ENCODE assay signal across 19 mouse cellular contexts in genomic region chr6:28823802-28824201, GRCm38 (mm10). TPM values are rescaled to one million over a fixed set of nuclear protein-coding genes. Genes with fewer than 3 reads are reported as not detected.
DNase-seq lines count a peak whose midpoint lies in the region; ATAC-seq and TF ChIP-seq lines count a peak whose summit lies in the region.
"Had no signal": no experiment of that assay in that cellular context is flagged by ENCODE, and none has a peak within 500 bp of the region (broad histone marks: within the 10 kb centered on the region; RNA-seq: fewer than 3 reads in every experiment).

No protein-coding gene starts in this region.

- no peak overlapping the region for H3K4me2 ChIP-seq in hindbrain, embryonic 16.5 days (ENCODE audit: low read length)
- no peak overlapping the region for H3K4me2 ChIP-seq in forebrain, embryonic 16.5 days (ENCODE audit: low read length)
- H3K4me2 ChIP-seq: embryonic facial prominence, embryonic 12.5 days; limb, embryonic 15.5 days had no signal

- no peak for TF ChIP-seq CTCF in lung, adult 2 months (IDR thresholded peaks at IDR 0.05; ENCODE audit: insufficient read depth, low read length)

- H3K9me3 ChIP-seq in hindbrain, embryonic 16.5 days (ENCODE audit: control insufficient read depth, low read length) = no peaks in the 10 kb centered on the region
- no peaks in the 10 kb centered on the region for H3K9me3 ChIP-seq in forebrain, embryonic 16.5 days (ENCODE audit: control insufficient read depth, low read length)
- H3K9me3 ChIP-seq: embryonic facial prominence, embryonic 12.5 days; limb, embryonic 15.5 days had no signal

- no peaks in the 10 kb centered on the region for H3K27me3 ChIP-seq in hindbrain, embryonic 16.5 days (replicated peaks; ENCODE audit: control insufficient read depth, insufficient read depth, low read length)
- H3K27me3 ChIP-seq in forebrain, embryonic 16.5 days (replicated peaks; ENCODE audit: control insufficient read depth, insufficient read depth, low read length) = no peaks in the 10 kb centered on the region
- H3K27me3 ChIP-seq: embryonic facial prominence, embryonic 12.5 days; limb, embryonic 15.5 days had no signal

- no peak overlapping the region for H3K27ac ChIP-seq in hindbrain, embryonic 16.5 days (ENCODE audit: low read depth, low read length)
- H3K27ac ChIP-seq in forebrain, embryonic 16.5 days (ENCODE audit: low read length) = no peak overlapping the region
- H3K27ac ChIP-seq: embryonic facial prominence, embryonic 12.5 days; limb, embryonic 15.5 days; macrophage had no signal

- H3K9ac ChIP-seq in hindbrain, embryonic 16.5 days (ENCODE audit: low read depth, low read length) = no peak overlapping the region
- H3K9ac ChIP-seq in forebrain, embryonic 16.5 days (replicated peaks; ENCODE audit: low read depth, low read length) = no peak overlapping the region
- H3K9ac ChIP-seq: embryonic facial prominence, embryonic 12.5 days; limb, embryonic 15.5 days had no signal

- no peak overlapping the region for H3K4me3 ChIP-seq in lung, adult 2 months (replicated peaks; ENCODE audit: extremely low read depth, low read depth, low read length)
- no peak overlapping the region for H3K4me3 ChIP-seq in hindbrain, embryonic 16.5 days (ENCODE audit: low read length)
- no peak overlapping the region for H3K4me3 ChIP-seq in forebrain, embryonic 16.5 days (replicated peaks; ENCODE audit: low read length)
- H3K4me3 ChIP-seq: embryonic facial prominence, embryonic 12.5 days; limb, embryonic 15.5 days had no signal

- TF ChIP-seq POLR2A in lung, adult 2 months (IDR thresholded peaks at IDR 0.05; ENCODE audit: borderline replicate concordance, extremely low read depth, low read depth, low read length) = no peak

- WGBS in lung, adult 2 months = 85% methylated on average over 5 of the region's 5 CpGs
- WGBS in hindbrain, embryonic 16.5 days = 84% methylated on average over 5 of the region's 5 CpGs
- WGBS in forebrain, embryonic 16.5 days = 74% methylated on average over 5 of the region's 5 CpGs

- no peaks in the 10 kb centered on the region for H3K36me3 ChIP-seq in hindbrain, embryonic 16.5 days (ENCODE audit: control insufficient read depth, insufficient read depth, low read length)
- H3K36me3 ChIP-seq in forebrain, embryonic 16.5 days (ENCODE audit: control insufficient read depth, insufficient read depth) = peaks cover 5% of the 10 kb centered on the region; the same call in 1 of the 2 replicates
- H3K36me3 ChIP-seq: embryonic facial prominence, embryonic 12.5 days; limb, embryonic 15.5 days had no signal

- ATAC-seq in hindbrain, embryonic 16.5 days = no peak
- ATAC-seq in forebrain, embryonic 16.5 days = no peak
- ATAC-seq: forebrain, embryonic 14.5 days; midbrain, embryonic 16.5 days had no signal

- DNase-seq in cerebellum, adult 8-10 months = peak; percentile 16
- DNase-seq in cerebellum, adult 11 months = no peak
- peak; percentile 69 for DNase-seq in 3134 (ENCODE audit: extremely low read depth, insufficient read length, low spot score)
- DNase-seq in adrenal gland, postnatal 10 days = peak; percentile 74
- DNase-seq in lung, adult 2 months = peak; percentile 67
- DNase-seq in frontal cortex, postnatal 10 days (ENCODE audit: low spot score in 2 of 2) = no peak
- DNase-seq: cerebellum, adult 9-11 months; heart, adult 11 months; heart, postnatal 14 days; kidney, postnatal 14 days; right cerebral cortex, postnatal 14 days; thymus, postnatal 14 days had no signal

- no peaks in the 10 kb centered on the region; the same call in 1 of the 2 replicates for H3K4me1 ChIP-seq in lung, adult 2 months (ENCODE audit: control insufficient read depth, insufficient read depth, low read length)
- H3K4me1 ChIP-seq in hindbrain, embryonic 16.5 days (ENCODE audit: control insufficient read depth, insufficient read depth, low read depth, low read length) = peaks cover 59% of the 10 kb centered on the region
- peaks cover 51% of the 10 kb centered on the region for H3K4me1 ChIP-seq in forebrain, embryonic 16.5 days (replicated peaks; ENCODE audit: control insufficient read depth, insufficient read depth, low read length)
- H3K4me1 ChIP-seq: embryonic facial prominence, embryonic 12.5 days had no signal

RNA-seq across cellular contexts. Expression of gene Lrrc4, which starts 7.7 kb away (rescaled TPM):
- 1 to 10 TPM; 5.2 to 5.9 TPM for total RNA-seq in adrenal gland, postnatal 10 days (2021)
- 0.57 and 0.82 TPM in 2 replicates for polyA plus RNA-seq in lung, adult 2 months (2012; rRNA removed)
- 7.2 and 7.4 TPM in 2 replicates for polyA plus RNA-seq in hindbrain, embryonic 16.5 days (2015; fragmentation: Nextera tagmentation; extraction: Ambion mirVana)
- 7.4 and 8.4 TPM in 2 replicates for polyA plus RNA-seq in forebrain, embryonic 16.5 days (2015; fragmentation: Nextera tagmentation; extraction: Ambion mirVana)

Comparison
In these comparisons a context has a peak if more than half of its experiments do, and no peak if none do; other contexts are left out.
1. DNase-seq: peak in cerebellum, adult 8-10 months (single experiment), 3134 (single experiment), adrenal gland, postnatal 10 days (single experiment) and lung, adult 2 months (single experiment); none in cerebellum, adult 11 months (single experiment) and frontal cortex, postnatal 10 days (0 of 2).